Mouse (Mus musculus) cerebellum, adult 11-12 months (tissue): ENCODE results near the gene Rnf220.

Experiments used
- DNase-seq: peaks from one replicate; pipeline ENCODE4 v3.0.0; 2022

Rnf220 gene

DNA sequence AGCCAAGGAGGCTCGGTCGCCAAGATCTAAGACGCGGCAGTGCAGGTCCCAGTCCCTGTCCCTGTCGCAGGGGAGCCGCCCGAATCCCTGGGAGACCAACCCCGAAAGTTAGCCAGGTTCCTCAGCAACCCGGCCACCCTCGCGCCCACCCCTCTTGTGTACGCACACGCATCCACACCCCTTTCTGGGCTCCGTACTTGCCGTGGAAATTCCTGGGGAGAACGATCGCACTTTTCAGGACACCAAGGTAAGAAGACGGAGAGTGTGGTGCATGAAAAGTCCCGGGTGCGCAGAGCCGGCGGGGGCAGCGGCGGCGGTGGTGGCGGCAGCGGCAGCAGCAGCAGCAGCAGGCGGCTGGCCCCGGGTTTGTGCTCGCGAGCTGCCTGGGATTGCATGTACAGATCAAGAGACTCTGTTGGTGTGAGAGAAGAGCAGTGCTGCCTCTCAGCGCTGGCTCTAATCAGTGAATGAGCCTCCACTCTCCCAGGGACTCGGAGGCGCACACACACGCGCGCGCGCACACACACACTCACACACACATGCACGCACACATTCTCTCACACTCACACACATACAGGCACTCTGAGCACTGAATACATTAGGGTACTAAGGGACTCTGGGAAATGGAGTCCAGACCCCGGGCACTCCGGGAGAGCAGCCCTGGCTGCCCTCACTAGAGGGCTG is at the start of gene Rnf220:
Rnf220 (minus strand) TSS at position 571 of the 684 bp plus-strand sequence.
- no peak for DNase-seq

GRCm38 (mm10) chr4:117546616-117547015 is 49.8 kb upstream of the Rnf220 start:
- DNase-seq = no peak

- DNase-seq = no peak
Observed at GRCm38 (mm10) chr4:117545448-117545847, 48.6 kb upstream of the Rnf220 start.

DNA sequence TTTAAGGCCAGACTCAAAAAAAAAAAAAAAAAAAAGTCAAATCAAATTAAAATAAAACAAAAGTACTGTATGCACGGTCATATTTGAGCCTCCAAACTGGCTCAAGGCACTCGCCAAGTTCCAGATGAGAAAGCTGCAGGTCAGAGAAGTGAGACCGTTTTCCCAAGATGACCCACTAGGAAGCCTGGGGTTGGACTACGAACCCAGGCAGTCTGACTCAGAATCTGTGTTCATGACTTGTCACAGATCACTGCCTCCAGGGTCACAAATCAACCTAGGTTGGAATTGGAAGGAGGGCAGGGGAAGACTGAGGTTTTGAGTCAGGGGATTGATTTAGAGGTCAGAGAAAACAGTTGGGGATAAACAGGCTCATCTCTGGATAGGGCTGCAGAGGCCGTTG is 43.7 kb upstream of the Rnf220 start:
- DNase-seq = no peak

GRCm38 (mm10) chr4:117539329-117539980 is 42.6 kb upstream of the Rnf220 start:
- DNase-seq = no peak

GRCm38 (mm10) chr4:117537002-117537401 is 40.1 kb upstream of the Rnf220 start:
- no peak for DNase-seq

DNA sequence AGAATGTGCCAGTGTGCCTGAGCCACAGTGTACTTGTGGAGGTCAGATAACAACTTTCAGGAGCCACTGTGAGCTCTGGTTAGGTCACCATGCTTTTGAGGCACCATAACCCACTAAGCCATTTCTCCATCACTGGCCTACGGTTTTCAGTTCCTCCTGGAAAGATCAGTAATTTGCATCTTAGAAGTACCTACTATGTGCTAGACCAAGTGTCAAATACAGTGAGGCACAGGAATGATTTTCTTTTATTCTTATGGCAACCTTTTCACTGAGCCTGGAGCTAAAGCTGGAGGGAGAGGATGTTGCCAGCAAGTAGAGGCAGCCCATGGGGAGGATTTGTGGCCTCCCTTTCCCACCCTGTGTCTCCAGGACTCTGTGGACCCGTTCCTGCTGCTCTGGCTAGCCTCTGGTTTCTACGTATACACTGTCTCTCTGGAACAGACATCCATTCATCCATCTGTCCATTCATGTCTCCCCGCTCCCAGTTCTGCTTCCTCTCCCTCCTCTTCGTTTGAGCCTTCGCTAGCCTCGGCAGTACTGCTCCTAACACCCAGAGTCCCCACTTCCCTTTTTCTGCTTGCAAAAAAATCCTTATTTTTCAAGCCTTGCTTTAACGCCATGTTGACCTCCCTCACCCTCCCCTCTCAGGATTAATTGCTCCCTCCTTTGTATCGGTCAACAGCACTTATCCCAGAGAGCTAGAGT is 38.8 kb upstream of the Rnf220 start:
- no peak for DNase-seq

DNA sequence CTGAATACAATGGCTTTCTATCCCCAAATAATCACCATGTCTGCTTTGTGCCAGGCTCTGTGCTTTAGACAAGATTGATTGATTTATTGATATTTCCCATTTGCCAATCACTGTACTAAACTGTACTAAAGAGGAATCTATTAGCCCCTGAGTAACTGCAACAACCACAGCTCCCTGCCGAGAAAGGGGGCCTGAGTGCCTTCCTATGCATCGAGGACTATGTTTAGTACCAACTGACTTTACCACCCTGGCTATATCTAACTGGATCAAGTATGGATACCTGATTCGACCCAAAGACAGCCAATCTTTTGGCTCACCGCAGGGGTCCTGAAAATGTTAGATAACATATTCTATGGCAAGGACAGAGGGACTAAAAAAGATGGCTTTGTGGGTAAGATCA is 33.0 kb upstream of the Rnf220 start:
- no peak for DNase-seq

DNA sequence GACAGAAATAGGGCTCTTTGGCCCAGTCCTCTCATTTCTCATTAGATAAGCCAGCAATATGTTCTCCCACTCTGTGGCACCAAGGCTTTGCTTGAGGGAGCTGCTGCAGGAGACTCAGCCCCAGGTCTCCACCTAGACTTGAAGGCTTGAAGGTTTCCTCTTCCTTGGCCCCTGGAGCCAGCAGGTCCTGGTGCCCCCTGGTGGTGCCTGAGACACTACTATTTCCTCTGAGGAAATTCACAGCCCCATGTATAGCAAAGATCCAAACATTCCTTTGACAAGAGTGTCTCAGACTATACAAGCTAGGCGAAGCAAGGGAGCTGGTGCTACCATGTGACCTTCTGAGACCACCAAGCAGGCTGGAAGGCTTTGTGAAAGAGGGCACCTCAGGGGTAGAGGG is 31.1 kb upstream of the Rnf220 start:
- DNase-seq = no peak

DNA sequence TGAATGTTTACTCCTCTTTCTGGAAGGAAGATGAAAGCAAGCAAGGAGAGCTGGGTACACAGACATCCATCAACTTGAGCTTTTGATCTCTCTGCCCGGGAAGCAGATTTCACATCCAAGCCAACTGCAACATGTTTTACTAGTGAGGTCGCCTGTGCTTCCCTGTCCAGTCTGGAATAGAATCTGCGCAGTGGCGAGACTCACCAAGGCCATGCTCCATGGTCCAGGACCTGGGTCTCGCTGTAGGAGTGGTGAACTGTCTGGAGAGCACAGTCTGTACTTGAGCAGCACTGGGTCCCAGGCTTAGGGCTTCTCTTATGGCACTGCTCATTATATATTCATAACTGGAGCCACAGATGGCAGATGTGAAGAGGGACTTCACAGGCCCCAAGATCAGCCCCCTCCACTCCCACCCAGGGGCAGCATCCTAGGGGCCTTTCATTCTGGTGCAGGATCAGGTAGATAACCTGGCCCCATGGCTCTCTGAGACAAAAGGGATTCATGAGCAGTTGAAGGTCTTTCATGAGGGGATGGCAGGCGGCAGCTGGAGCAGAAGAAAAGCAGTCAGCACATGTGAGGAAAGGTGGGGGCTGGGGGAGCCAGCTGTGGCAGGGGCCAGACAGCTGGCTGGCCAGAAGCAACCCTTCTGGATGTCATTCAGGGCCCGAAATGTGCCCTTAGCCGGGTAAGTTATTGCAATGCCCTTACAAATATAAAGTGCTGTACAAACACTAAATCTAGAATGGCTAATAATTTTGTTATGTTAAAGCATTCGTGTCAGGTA is 30.5 kb upstream of the Rnf220 start:
- DNase-seq = no peak

DNA sequence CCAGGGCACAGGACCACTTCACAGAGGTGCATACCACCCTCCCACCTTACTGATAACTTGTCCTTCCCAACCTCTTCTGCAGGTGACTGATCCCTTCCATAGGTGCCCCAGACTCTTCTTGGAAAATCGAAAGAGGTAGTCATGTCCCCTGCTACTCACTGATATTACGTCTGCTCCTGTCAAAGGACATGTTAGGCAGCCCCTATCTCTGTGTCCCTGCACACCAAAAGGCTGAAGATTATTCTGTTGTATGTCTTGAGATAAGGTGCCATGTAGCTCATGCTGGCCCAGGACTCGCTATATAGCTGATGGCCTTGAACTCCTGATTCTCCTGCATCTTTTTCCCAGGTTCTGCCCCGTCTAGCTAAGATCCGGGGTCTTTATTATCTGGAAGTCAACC is 29.1 kb upstream of the Rnf220 start:
- no peak for DNase-seq

DNA sequence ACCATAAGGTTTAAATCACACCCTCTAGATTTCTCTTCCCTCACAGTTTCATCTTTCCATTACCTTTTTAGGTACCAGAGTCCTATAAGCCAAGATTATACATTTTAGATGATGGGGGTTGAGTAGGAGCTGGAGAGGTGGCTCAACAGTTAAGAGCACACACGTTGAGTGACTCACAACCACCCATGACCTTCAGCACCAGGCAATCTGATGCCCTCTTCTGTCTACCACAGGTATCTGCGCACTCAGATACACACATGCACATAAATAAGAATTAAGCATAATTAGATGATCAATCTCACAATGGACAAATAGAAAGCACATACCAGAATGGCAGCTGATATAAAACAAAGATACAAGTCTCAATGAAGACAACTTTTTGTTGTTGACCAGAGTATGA is 24.5 kb upstream of the Rnf220 start:
- DNase-seq = no peak

DNA sequence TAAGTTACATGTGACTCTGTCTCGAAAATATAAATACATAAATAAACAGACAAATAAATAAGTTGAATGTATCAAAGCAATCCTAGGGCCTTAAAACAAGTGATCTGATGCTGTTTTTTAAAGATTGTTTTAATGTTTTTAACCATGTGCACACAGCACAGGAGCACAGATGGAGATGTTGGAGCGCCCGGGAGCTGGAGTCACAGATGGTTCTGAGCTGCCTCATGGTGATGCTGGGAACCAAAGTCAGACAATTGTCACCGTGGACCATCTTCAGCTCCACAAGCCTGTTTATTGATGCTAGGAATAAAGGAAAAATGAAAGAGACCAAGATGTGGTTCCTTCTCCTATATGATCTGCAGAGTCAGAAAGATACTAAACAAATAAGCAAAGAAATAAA is 21.4 kb upstream of the Rnf220 start:
- no peak for DNase-seq

DNA sequence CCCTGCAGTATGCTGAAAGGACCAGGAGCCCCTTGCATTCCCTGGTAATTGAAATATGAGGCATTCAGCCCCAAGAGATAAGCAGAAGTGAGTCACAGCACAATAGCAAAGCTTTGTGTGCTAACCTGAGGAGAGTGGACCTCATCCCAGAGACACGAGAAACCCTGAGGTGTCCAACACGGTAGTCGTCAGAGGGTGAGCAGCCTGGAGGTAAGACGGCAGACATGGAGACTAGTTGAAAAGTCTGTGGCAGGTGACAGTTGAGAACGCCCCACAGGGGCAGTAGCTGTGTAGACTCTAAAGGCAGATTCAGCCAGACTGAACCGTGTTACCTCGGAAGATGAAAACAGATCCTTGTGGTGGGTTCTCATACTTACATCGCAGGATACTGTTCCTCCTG is 2.2 kb upstream of the Rnf220 start:
- DNase-seq = no peak

DNA sequence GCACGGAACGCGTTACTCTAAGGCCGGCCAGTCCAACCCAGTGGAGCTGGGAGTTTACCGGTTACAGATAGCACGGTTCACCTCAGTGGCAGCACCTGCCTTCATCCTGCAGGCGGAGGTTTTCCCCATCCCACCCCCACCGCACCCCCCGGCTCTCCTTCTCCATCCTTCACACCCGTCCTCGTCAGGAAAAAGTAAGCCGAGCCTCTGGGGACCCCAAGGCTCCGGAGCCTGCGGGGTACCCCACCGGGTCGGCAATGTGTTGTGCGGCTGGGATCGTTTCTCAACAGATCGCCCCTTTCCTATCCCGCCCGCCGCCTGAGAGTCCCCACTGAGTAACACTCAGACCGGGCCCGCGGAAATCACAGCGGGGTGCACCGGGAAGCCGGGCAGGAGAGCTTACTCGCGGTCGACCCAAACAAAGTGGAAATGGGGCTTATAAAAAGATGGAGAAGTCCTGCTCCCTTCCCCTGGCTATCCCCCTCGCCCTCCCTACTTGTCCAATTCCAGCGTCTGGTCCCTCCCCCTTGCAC is 917 bp downstream of the Rnf220 start:
- DNase-seq = no peak

DNA sequence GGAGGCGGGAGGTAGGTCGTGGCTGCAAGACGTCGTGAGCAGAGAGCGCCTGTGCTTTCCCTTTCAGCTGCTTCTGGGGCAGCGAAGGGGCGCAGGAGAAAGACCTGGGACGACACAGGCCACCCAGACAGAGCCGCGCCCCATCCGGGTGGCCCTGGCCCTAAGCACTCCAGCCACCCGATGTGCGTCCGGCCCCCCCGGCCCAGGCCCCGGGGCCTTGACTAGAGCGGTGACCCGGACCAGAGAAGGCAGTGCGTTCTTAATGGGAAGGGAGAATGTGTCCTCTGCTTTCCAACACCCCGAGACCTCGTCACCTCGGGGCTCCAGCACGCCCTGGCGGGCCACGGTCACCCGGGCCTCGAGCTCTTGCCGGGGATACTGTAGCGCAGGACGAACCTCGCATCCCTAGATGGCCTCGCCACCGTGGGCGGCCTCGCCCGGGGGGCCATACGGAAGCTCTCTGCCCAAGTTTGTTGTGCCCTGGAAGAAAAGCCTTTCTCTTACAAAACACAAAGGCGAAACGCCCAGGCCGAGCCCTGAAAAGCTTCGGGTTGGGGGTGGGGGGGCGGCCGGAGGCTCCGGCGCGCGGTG is 1.8 kb downstream of the Rnf220 start:
- DNase-seq = no peak

DNA sequence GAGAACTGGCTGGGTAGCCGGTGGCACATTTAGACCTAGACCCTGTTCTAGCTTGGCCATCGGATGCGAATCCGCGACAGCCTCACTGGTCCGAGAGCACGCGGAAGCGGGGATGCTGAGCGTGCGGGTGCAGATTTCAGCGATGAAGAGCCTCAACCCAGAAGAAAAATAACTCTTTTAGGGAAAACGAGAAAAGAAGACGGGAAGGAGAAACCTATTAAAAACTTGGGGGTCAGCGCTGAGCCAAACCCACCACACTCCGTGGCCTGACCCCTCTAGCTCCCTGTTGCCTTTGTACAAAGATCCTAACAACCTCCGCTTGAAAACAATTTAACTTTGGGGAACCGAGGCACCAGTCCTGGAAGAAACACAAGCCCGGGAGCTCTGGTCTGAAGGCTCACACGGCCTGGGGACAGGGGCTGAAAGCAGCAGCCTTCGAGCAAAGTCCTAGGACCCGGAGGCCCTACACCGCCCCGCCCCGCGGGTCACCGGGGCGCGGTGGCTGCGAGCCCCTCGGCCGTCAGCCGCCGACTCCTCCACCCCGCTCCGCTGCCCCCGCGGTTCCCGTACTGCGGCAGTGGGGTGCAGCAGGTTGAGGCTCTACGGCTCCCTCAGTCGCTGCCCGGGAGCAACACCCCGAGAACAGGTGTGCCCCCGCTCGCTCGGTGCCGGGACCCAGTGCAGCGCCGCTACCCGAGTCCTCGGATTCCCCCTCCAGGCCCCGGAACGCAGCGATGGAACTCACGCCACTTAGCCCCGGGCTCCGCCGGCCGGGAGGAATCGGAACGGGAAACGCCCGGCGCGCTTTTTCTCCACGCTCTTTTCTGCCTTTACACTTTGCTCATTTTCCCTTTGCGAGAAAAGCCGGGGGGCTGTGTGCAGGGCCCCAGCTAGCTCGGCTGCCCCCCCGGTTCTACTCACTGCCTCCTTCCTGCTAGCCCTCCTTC is 2.7 kb downstream of the Rnf220 start:
- DNase-seq = no peak

DNA sequence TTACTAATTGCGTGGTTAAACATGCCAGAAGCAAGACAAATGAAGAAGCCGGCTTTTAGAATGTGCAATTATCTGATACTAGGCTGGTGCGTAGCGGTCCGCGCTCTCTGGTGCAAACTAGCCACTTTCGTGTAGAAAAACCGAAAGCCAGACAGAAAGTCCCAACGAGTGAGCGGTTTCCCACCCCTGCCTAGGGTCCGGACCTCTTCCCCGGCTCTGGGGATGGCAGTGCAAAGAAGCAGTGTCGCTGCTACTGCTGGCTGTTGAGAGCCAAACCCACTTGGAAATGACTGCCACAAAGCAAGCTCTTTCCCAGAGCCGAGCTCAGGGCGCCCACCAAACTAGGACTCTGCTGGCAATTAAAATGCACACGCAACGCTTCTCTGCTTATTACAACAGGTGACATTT is 3.7 kb downstream of the Rnf220 start:
- no peak for DNase-seq

DNA sequence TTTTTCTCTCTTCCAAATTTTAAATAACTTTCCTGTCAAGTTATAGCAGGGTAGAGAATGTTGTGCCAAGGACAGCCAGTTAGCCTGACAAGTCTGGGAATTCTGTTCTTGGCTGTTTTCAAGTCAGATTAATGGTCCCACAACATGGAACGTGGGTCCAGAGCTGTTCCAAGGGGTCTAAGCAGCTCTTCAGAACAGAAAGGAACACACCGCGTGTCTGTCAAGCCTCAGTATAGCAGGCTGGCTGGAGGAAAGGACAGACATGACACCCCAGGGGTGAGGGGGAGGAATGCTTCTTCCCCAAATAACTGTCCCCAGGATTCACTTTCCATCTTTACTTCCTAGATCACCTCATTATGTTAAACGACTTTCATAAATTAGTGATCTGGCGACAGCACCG is 5.0 kb downstream of the Rnf220 start:
- no peak for DNase-seq

DNA sequence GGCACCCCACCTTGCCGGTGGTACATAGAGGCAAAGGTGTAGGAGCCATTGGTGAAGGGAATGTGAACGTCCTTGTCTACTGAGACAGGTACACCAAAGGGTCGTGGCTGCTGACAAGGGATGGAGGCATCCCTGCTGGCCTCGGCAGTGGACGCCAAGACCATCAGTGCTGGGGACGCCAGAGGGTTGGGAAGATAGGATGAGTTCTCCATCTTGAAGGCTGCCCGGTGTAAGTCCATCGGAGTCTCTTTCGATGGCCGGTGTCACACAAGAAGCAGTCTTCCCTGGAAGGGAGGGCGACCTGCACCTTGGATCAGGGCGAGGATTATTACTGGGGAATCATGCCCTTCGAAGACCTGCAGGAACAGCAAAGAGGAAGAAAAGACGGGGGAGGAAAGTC is 6.9 kb downstream of the Rnf220 start:
- DNase-seq = no peak

DNA sequence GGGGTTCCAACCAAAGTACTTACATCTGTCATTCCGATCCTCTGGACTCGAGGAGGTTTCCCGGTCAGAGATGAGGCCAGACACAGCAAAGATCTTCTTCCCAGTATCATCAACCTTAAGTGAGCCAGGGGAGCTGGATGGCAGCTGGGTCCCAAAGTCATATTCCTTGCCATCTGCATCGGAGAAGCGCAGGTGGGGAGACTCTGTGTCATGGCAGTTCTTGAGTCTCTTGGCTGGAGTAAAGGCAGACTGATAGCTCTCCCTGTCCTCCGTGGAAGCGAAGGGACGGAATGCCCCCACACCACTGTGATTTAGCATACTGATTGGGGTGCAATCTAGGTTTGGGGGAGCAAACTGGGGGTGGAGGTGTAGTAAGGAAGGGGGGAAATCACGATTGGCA is 7.3 kb downstream of the Rnf220 start:
- no peak for DNase-seq

DNA sequence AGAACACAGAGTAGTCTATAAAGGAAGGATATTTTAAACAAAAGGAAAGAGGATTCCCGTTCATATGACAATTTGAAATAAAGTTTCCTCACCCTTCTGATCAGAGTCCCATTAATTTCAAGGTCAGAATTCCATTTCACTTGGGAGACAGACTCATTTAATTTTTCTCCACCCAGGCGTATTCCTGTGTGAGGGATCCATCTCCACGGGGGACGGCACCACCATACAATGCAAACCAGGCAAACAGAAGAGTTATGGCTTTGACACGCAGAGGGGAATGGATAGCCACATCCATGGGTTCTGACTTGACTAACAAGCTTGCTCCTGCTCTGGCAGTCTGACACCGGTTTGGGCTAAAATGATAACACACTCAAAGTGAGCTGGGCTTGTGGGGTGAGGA is 9.4 kb downstream of the Rnf220 start:
- DNase-seq = no peak
